Mouse (Mus musculus): ENCODE measurements at regions not wholly inside any gene's neighbourhood (a gene's known extent, or its start where the extent isn't known, plus 50 kb on each side); places are given as distances from the start of the nearest gene placed in this dataset.

GRCm38 (mm10) chr10:97778531-97778930 is 52.0 kb upstream of the C030005K15Rik start:
- no peak for DNase-seq

DNA sequence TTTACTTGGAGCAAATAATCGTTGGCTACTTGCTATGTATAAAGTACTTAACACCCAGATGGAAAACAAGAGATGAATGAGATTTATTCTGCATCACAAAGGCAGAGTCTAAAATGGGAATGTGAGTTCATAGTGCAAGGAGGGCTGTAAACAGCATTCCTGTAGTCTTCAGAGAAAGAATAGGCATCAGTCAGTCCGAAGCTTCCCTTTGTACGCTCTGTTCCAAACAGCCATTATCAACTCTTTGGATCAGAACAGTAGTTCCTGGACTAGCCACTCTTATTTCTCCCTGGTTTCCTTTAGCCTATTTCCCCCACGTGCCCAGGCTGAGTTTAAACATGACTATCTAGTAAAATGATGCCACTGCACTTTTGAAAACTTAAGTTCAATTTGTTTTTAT is 52.8 kb upstream of the C030005K15Rik start:
- no peak for DNase-seq

- no peak for DNase-seq
Measured at GRCm38 (mm10) chr10:97793804-97794203, 67.2 kb upstream of the C030005K15Rik start.

- no peak for DNase-seq
Measured at GRCm38 (mm10) chr10:97801448-97802265, 75.1 kb upstream of the C030005K15Rik start.

DNA sequence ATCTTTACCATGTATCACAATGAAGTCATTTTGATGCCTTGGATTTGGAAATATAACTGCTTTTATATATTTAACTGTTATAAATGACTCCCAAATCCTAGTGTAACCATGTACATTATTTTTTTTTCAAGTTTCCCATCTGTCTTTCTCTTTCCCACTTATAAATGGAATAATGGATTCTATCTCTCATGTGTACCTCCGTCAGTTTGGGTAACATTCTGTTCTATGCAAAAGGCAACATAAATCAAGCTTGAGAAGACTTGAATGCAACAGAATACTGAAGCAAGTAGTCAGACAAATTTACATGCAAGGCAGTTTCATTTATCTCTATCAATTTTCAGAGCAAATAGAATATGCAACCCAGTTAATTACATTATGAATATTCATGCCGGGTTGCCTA is 81.4 kb upstream of the C030005K15Rik start:
- DNase-seq = no peak

GRCm38 (mm10) chr10:97842574-97842973 is 116.0 kb upstream of the C030005K15Rik start:
- no peak for DNase-seq

GRCm38 (mm10) chr10:97851487-97851886 is 124.9 kb upstream of the C030005K15Rik start:
- DNase-seq = no peak

GRCm38 (mm10) chr10:97877088-97877487 is 150.5 kb upstream of the C030005K15Rik start:
- DNase-seq = no peak

- DNase-seq = no peak
Measured at GRCm38 (mm10) chr10:97886049-97886448, 159.5 kb upstream of the C030005K15Rik start.

- DNase-seq = no peak
Measured at GRCm38 (mm10) chr10:97905793-97906192, 179.2 kb upstream of the C030005K15Rik start.

GRCm38 (mm10) chr10:97925568-97925967 is 199.0 kb upstream of the C030005K15Rik start:
- DNase-seq = peak in 1 of 2 experiments; percentile 2

GRCm38 (mm10) chr10:97940345-97940744 is 213.8 kb upstream of the C030005K15Rik start:
- DNase-seq = no peak

DNA sequence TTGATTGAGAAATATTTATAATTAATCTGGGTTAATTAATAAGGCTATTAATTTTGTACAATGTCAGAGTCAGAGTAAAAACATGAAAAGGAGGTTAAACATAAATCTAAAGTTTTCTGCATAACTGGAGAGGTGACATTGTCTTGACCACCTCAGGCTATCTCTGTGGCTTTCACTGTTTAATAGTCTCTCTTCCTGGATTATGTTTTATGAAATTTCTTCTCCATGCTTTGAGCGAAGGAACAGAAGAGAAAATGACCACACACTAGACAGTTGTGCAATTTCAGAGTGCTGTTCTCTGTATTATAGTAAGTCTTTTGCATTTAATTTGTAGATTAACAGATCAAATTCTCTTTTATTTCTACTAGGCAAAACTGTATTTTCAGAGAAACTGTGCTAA is 239.3 kb upstream of the C030005K15Rik start:
- DNase-seq = no peak

- no peak for DNase-seq
Measured at GRCm38 (mm10) chr10:97966931-97967330, 240.4 kb upstream of the C030005K15Rik start.

GRCm38 (mm10) chr10:98007037-98007436 is 280.5 kb upstream of the C030005K15Rik start:
- no peak for DNase-seq

DNA sequence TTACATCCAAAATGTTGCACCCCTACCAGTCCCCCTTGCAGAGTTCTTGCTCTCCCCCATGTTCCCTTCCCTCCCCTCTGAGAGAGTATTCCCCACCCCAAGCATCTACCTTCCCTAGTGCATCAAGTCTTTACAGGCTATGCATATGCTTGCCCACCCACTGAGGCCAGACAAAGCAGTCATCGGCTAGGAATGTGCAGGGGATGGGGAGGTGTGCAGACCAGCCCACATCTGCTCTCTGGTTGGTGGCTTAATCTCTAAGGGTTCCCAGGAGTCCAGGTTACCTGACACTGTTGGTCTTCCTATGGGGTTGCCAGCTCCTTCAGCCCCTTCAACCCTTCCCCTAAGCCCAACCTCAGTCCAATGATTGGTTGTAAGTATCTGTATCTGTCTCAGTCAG is 281.8 kb upstream of the C030005K15Rik start:
- DNase-seq = no peak

DNA sequence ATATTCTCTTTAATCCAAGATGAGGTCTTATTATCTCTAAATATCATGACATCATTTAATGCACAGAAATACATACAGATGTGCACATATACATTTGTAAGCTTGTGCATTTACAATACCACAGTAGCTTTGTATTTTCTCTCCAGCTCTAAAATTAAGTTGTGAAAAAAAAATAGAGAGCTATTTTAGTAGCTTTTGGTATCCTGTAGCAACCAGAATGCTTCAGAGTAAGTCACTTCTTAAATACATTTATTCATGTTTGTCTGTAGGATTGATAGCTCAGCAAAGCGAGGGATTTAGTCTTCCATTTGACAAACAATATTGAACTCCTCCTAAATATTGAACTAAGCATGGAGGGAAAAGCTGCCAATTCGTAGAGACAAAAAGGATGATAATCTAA is 286.4 kb upstream of the C030005K15Rik start:
- no peak for DNase-seq

DNA sequence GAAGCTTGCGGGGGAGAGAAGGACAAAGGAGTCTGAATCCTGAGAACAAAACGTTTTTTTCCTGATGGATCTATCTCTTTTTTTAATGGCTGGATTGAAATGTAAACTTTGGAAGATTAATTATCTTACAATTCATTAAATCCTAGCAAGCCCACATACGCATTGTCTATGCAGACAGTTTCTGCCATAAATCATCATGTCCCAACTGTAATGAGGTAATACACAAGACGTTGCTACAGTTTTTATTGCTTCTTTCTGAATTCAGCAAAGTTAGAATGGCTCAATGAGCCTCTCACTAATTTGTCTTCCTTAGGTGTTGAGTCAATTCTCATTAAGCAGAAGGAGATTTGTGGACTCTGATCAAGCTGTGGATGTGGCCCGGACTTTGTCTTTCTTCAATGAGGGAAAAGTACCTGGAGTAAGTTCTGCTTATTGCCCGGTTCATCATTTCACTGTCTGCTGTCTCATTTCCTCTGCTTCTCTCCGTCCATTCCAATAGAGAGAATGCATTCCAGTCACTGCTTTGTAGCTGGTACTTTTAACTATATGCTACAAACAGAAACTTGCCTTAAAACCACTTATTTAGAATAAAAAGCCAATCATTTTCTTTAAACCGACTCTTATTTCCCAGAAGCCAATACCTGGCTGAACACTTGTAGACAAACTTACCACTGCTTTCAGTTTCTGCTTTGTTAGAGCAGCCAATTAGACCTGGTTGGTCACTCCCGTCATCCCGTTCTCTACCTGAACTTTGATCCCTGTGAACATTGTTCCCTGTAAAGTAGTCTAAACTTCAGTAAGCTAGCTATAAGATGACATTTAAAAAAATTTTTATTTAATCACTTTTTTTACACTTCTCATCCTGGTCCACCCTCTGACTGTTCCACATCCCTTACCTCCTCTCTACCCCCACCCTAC is 288.7 kb upstream of the C030005K15Rik start:
- no peak for DNase-seq

DNA sequence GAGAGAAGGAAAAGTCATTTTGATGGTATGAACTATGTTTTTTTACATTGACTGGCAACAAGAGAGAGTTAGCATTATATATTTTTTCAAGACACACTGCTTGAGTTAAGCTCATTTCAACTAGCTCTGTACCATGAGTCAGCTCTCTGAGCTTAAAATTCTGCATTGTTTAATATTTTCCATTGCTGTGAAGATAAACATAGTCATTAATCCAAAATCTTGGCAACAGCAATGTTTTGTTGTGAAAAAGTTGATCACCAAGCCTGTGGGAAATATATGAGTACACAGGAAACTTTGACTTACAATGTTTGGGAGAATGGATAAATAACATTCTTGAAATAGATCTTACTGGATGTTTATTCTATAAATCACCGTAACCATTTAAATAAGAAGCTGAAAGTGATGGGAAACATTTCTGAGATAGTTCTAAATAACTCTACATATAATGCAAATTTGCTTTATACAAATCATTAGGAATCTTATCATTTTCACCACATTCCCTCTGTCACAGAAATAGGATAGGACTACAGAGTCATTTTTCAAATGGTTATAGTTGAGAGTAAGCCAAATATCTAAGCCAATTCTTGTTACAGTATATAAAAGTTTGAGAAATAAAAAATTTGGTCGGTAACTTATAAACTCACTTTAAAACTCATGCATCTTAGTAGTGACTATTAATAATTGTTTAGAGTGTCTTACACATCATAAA is 290.2 kb upstream of the C030005K15Rik start:
- DNase-seq = no peak

DNA sequence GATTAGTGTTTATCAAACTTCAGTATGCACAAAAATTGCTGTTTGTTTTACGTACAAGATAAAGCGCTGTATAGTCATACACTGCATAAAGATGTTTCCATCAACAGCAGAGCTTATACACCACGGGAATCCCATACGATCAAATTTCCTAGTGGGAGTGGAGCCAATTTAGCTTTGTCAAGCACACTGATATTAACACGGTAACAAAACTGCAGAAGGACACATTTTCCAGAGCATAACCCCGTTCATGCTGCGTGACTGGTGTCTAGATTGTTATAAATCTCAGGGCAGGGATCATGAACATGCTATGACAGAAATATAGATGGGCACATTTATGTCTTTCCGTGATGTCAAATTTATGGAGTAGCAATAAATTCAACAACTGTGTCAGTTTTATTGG is 302.6 kb upstream of the C030005K15Rik start:
- no peak for DNase-seq

DNA sequence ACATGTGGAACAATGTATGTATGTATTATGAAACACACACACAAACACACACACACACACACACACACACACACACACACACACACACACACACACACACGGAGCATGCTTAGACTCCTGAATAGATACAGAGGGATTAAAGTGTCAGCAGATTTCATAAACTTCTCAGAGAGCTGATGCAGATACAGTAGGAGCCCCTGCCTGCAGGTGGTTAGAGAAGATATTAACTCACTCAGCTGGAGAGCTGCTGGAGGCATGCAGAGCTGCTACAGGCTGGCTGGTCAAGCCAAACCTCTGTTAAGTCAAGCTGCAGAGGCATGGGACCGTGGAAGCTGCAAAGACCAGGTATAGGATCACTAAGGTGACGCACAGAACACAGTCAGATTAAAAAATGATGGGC is 303.1 kb upstream of the C030005K15Rik start:
- no peak for DNase-seq

DNA sequence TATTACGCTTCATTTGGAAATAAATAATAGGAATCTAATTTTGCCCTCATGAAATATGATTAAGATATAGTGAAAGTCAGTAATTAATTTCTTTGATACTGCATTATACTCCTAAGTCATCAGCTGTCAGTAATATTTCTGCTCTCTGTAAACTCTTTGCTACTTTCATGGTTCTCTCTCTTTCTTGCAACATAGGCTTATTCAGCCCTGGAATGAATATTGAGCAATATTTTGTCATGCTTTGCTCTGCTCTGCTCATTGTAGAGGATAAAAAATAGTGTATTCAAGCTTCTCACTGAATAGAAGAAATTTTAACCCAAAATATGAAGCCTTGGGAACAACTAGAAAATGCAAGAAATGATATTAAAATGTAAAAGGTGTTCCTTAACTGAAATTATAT is 306.1 kb upstream of the C030005K15Rik start:
- DNase-seq = no peak

GRCm38 (mm10) chr10:98041766-98042165 is 315.2 kb upstream of the C030005K15Rik start:
- no peak for DNase-seq

All from kidney, postnatal 25 days (tissue).